Mouse (Mus musculus) hindbrain, embryonic 16.5 days (tissue): ENCODE results near the gene Arfgap2. TPM values are rescaled to one million over a fixed set of nuclear protein-coding genes. Genes with fewer than 3 reads are reported as not detected.

Experiments used
- ATAC-seq: fragments of 200-750 bp; cut with Nextera tagmentation; 2 replicates; pipeline ENCODE4 v1.8.0; 2017; ENCODE audit warnings: moderate TSS enrichment, moderate library complexity
- H3K27ac ChIP-seq: fragments of 300-500 bp; sonication (generic); 2 replicates; pipeline ENCODE4 v1.5.1; 2014; ENCODE audit warnings: low read depth, mild to moderate bottlenecking, control low read depth, low read length, moderate library complexity
- H3K27me3 ChIP-seq: fragments of 300-500 bp; sonication (generic); replicated peaks from 2 replicates; pipeline ENCODE4 v1.6.1; 2014; ENCODE audit warnings: low read length; ENCODE audit not compliant: control insufficient read depth, insufficient read depth
- H3K36me3 ChIP-seq: fragments of 300-500 bp; sonication (generic); 2 replicates; pipeline ENCODE4 v1.6.1; 2014; ENCODE audit warnings: mild to moderate bottlenecking, low read length, moderate library complexity, mixed read lengths; ENCODE audit not compliant: control insufficient read depth, insufficient read depth
- H3K4me1 ChIP-seq: fragments of 300-500 bp; sonication (generic); 2 replicates; pipeline ENCODE4 v1.6.1; 2014; ENCODE audit warnings: low read depth, low read length; ENCODE audit not compliant: control insufficient read depth, insufficient read depth
- H3K4me2 ChIP-seq: fragments of 300-500 bp; sonication (generic); 2 replicates; pipeline ENCODE4 v1.6.1; 2014; ENCODE audit warnings: mild to moderate bottlenecking, low read length, control low read depth, moderate library complexity
- H3K4me3 ChIP-seq: fragments of 300-500 bp; sonication (generic); 2 replicates; pipeline ENCODE4 v1.5.1; 2014; ENCODE audit warnings: mild to moderate bottlenecking, low read length, control low read depth, moderate library complexity
- H3K9ac ChIP-seq: fragments of 300-500 bp; sonication (generic); 2 replicates; pipeline ENCODE4 v1.6.1; 2014; ENCODE audit warnings: low read depth, mild to moderate bottlenecking, control low read depth, low read length, moderate library complexity
- H3K9me3 ChIP-seq: fragments of 300-500 bp; sonication (generic); 2 replicates; pipeline ENCODE4 v1.6.1; 2014; ENCODE audit warnings: mild to moderate bottlenecking, low read length, moderate library complexity; ENCODE audit not compliant: control insufficient read depth
- WGBS: fragments of 180-500 bp; shearing (Covaris S2); extraction: QIAGEN DNeasy Blood & Tissue Kit; methylation state at CpG from one replicate; pipeline ENCODE4 v1.1.7; 2014; 5-methylcytosine and 5-hydroxymethylcytosine counted together
- polyA plus RNA-seq: library from polyadenylated mRNA; unstranded; fragments of >200 nt; fragmentation: Nextera tagmentation; extraction: Ambion mirVana; gene quantifications from 2 replicates; pipeline ENCODE4 v1.2.1, GENCODE M21; 2015

The Arfgap2 gene
- polyA plus RNA-seq, 1 experiment from 2014 or later, result 61.2 TPM

DNA sequence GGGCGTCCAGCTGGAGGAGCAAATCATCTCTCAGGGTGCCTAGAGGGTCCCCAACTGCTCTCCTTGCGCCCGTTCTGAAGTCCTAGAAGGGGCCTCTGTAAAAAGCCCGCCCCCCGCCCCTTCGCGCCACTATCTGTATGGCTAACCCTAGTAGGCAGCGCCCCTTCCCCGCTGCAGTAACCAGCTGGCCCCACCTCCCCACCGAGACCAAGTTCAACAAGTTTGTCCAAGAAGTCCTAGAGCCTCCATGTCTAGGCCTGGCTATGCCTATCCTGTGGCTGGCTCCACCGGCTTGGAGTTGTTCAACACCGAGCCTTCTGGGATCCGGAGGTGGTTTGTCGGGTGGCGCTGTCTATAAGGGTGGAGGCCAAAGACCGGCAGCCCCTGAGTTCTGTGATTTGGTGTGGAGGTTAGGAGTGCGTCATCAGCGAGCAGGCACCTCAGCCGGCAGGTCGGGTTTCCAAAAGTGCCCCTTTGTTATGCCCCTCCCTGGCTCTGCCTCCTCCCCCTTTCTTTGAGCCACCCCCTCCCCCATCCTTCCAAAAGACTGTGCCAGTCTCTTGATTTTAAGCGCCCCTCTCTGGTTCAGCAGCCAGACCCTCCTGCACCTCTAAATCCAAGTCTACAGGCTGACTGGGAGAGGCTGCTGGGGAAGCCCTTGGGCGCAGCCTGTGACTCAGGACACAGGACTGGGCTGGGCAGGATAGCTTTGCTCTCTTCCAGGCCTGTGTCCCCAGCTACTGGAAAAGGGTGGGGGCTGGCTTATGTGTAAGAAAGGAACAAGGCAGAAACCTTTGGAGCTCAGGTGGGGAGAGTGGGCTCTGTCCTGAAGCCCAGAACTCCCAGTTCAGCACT is 7.4 kb upstream of the Arfgap2 start:
- Histone ChIP-seq H3K4me2 (peak overlapping the region; percentile 98), H3K4me3 (peak overlapping the region; percentile 56), H3K27me3 (peaks cover 4% of the 10 kb centered on the region; the same call in 1 of the 2 replicates), H3K27ac (peak overlapping the region; percentile 31), H3K36me3 (no peaks in the 10 kb centered on the region), H3K4me1 (peaks cover 20% of the 10 kb centered on the region), H3K9me3 (no peaks in the 10 kb centered on the region), H3K9ac (peak overlapping the region; percentile 68)
- ATAC-seq, result peak; percentile 65
- WGBS, result under 1% methylated on average over 19 of the region's 22 CpGs

DNA sequence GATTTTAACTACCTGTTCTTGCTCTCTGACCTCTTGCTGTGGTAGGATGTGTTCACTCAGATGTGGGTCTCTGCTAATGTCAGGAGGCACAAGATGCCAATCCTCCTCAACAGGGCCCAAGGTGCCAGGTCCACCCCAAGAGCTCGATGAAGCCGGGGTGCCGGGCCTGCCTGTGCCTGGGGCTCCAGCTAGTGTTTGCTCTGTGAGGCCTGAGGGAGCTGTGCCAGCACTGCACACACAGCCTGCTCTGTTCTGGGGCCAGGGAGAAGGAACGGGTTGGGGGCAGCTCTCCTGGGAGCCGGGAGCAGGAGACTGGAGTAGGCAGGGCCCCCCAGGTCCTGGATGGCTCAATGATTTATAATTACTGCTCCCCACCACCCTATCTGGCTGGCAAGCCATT is 6.7 kb upstream of the Arfgap2 start:
- WGBS, result 59% methylated on average over 5 of the region's 5 CpGs
- ATAC-seq, result peak; percentile 62
- Histone ChIP-seq H3K27me3 (peaks cover 4% of the 10 kb centered on the region; the same call in 1 of the 2 replicates), H3K9me3 (no peaks in the 10 kb centered on the region), H3K4me1 (peaks cover 20% of the 10 kb centered on the region), H3K9ac (peak overlapping the region; percentile 68), H3K4me2 (peak overlapping the region; percentile 98), H3K27ac (peak overlapping the region; percentile 59), H3K36me3 (no peaks in the 10 kb centered on the region), H3K4me3 (peak overlapping the region; percentile 56)

DNA sequence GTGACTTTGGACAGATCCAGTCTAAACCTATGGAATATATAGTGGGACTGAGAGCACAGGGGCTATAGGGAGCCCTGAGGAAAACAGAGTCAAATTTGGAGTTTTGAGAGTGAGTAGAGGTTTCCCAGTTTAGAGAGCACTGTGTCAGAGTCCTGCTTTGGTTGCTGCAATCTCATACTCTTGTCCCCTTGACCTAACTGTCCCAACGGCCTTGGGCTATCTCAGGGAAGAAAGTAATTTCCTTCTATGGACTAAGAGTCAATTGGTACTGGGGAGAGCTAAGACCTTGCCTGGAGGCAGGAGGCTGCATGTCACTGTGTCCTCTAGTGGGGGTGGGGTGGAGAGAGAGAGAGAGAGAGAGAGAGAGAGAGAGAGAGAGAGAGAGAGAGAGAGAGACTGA is 5.9 kb upstream of the Arfgap2 start:
- Histone ChIP-seq H3K27ac (no peak overlapping the region), H3K9me3 (no peaks in the 10 kb centered on the region), H3K4me3 (no peak overlapping the region), H3K4me1 (peaks cover 20% of the 10 kb centered on the region), H3K36me3 (no peaks in the 10 kb centered on the region), H3K4me2 (0 out of 2 replicates have a peak overlapping the region, but pooled peaks have one; percentile 2), H3K9ac (no peak overlapping the region), H3K27me3 (peaks cover 4% of the 10 kb centered on the region; the same call in 1 of the 2 replicates)
- no peak for ATAC-seq
- 55% methylated on average over 1 of the region's 1 CpGs for WGBS

DNA sequence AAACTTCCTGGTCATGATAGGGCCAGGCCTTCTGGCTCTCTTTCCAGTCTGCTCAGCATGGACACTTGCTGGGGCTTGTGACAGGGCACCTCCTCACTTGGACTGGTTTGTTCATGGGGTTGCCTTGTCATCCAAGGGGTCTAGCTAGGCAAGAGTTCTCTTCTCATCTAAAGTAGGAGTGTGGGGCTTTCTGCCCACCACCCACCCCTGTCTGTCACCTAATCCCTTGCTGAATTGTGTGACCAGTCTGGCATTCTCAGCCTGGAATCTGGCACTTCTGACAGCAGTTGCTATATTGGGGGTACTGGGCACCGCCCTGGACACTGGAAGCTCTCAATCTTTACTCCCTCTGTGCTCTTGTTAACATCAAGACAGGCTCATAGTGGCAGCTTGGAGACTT is 5.3 kb upstream of the Arfgap2 start:
- no peaks in the 10 kb centered on the region for H3K36me3 ChIP-seq
- no peak for ATAC-seq
- H3K9ac ChIP-seq, result no peak overlapping the region
- no peak overlapping the region for H3K27ac ChIP-seq
- peaks cover 25% of the 10 kb centered on the region for H3K4me1 ChIP-seq
- no peak overlapping the region for H3K4me3 ChIP-seq
- no peaks in the 10 kb centered on the region for H3K9me3 ChIP-seq
- H3K27me3 ChIP-seq, result peaks cover 3% of the 10 kb centered on the region; the same call in 1 of the 2 replicates
- 90% methylated on average over 1 of the region's 1 CpGs for WGBS
- H3K4me2 ChIP-seq, result no peak overlapping the region

DNA sequence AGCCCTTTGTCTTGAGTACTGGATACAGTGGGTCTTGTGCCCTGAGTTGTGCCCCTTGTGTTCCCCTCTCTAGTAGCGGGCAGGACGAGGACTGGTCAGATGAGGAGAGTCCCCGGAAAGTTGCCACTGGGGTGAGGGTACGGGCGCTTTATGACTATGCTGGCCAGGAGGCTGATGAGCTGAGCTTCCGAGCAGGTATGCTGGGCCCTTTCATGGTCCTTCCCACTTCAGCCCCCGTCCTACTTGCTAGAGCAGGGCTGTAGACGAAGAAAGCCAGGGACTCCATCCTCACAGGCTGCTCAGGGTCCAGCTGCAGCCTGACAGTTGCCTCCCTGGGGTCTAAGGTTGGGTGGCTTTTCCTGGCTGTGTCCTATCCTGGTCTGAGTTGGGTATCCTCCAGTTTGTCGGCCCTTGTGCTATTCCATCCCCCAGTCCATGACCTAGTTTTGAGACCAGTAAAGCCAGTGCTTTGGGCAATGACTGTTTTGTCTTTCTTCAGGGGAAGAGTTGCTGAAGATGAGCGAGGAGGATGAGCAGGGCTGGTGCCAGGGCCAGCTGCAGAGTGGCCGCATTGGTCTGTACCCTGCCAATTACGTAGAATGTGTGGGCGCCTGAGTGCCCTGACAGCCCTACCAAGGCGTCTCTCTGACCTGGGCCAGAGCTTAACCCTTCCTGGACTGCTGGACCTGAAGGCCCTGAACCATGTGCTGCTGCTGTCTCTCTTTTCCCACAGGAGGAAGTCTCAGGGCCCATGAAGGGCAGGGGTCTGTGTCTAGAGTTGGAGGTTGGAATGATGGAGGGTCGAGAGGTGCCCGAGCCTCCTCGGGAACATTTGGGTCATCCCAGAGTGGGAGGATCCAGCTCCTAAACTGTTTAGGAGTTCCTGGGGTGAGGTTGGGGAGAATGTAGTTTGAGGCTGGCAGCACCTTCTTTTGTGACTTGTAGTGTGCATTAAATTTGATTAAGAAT is 798 bp upstream of the Arfgap2 start:
- no peaks in the 10 kb centered on the region for H3K9me3 ChIP-seq
- WGBS, result 89% methylated on average over 17 of the region's 17 CpGs
- H3K27me3 ChIP-seq, result no peaks in the 10 kb centered on the region
- H3K4me2 ChIP-seq, result peak overlapping the region; percentile 90
- peaks cover 15% of the 10 kb centered on the region for H3K36me3 ChIP-seq
- no peak for ATAC-seq
- peak overlapping the region; percentile 95 for H3K9ac ChIP-seq
- peak overlapping the region; percentile 81 for H3K4me3 ChIP-seq
- H3K27ac ChIP-seq, result peak overlapping the region; percentile 95
- peaks cover 15% of the 10 kb centered on the region for H3K4me1 ChIP-seq

DNA sequence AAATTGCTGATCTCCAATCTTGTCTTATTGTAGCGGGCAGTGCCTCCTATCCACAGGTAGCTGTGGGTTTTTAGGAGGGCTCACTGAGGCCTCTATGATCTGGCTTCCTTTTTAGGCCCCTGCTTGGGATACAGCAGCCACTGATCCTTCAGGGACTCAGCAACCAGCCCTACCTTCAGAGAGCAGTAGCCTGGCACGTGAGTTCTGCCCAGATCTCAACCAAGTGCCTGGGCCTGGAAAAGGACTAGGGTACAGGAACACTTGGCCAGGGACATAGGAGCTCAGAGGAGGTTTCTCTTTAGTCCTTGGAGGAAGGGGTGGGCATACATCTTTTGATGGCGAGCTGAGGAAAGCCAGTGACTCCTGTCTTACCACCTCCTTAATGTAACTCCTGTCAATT is 3.3 kb downstream of the Arfgap2 start:
- peaks cover 15% of the 10 kb centered on the region for H3K4me1 ChIP-seq
- no peak overlapping the region for H3K4me3 ChIP-seq
- peaks cover 28% of the 10 kb centered on the region for H3K36me3 ChIP-seq
- H3K9me3 ChIP-seq, result no peaks in the 10 kb centered on the region
- no peaks in the 10 kb centered on the region for H3K27me3 ChIP-seq
- no peak for ATAC-seq
- WGBS, result 90% methylated on average over 3 of the region's 3 CpGs
- no peak overlapping the region for H3K9ac ChIP-seq
- H3K27ac ChIP-seq, result no peak overlapping the region
- H3K4me2 ChIP-seq, result no peak overlapping the region

DNA sequence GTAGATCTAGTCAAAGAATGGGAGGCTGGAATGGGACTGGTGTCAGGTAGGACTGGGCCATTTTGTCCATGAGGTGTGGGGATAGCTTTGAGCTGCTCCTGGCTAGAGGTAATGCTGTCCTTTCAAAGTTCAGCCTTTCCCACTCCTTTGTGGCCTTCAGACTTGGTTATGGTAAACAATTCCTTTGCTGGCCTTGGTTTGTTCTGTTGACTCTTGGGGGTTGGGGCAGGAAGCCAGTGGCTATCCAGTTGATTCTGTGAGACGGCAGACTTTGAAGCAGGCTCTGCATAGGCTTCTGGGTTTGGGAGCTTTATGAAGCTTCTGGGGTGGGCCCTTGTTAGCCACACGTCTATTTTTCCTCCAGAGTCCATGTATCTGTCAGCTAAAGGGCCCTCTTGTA is 3.9 kb downstream of the Arfgap2 start:
- H3K27ac ChIP-seq, result no peak overlapping the region
- peaks cover 33% of the 10 kb centered on the region for H3K36me3 ChIP-seq
- peaks cover 15% of the 10 kb centered on the region for H3K4me1 ChIP-seq
- no peak overlapping the region for H3K4me2 ChIP-seq
- no peak overlapping the region for H3K9ac ChIP-seq
- ATAC-seq, result no peak
- 86% methylated on average over 2 of the region's 2 CpGs for WGBS
- H3K4me3 ChIP-seq, result no peak overlapping the region
- H3K27me3 ChIP-seq, result no peaks in the 10 kb centered on the region
- H3K9me3 ChIP-seq, result no peaks in the 10 kb centered on the region

DNA sequence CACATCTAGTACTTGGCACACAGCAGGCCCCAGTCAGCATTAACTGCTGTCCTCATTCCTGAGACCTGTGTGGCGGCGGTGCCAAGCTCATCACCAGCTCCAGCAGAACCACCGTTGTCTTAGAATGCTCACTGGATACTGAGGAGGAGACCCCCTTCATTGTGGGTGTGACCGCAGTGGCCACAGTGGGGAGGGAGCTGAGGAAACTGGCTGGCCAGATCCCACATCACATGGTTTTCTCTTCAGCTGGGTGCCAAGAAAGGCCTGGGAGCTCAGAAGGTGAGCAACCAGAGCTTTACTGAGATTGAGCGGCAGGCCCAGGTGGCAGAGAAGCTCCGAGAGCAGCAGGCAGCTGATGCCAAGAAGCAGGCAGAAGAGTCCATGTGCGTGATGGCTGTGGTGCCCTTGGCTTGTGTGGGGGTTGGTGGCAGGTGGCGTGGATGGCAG is 4.9 kb downstream of the Arfgap2 start:
- no peak for ATAC-seq
- H3K9me3 ChIP-seq, result no peaks in the 10 kb centered on the region
- no peaks in the 10 kb centered on the region for H3K27me3 ChIP-seq
- peaks cover 9% of the 10 kb centered on the region for H3K4me1 ChIP-seq
- WGBS, result 85% methylated on average over 8 of the region's 8 CpGs
- peaks cover 42% of the 10 kb centered on the region for H3K36me3 ChIP-seq
- no peak overlapping the region for H3K27ac ChIP-seq
- H3K4me2 ChIP-seq, result no peak overlapping the region
- no peak overlapping the region for H3K4me3 ChIP-seq
- H3K9ac ChIP-seq, result no peak overlapping the region
